ENCODE assay signal across 21 mouse cellular contexts in genomic region chr15:91566784-91567183, GRCm38 (mm10). TPM values are rescaled to one million over a fixed set of nuclear protein-coding genes. Genes with fewer than 3 reads are reported as not detected.
"Had no signal": no experiment of that assay in that cellular context is flagged by ENCODE, and none has a peak within 500 bp of the region (broad histone marks: within the 10 kb centered on the region; RNA-seq: fewer than 3 reads in every experiment).

No protein-coding gene starts in this region.

- H3K9me3 ChIP-seq: kidney, embryonic 15.5 days; limb, embryonic 10.5 days; limb, embryonic 13.5 days; liver, embryonic 12.5 days; liver, embryonic 15.5 days; lung, embryonic 15.5 days; stomach, embryonic 15.5 days had no signal

- H3K36me3 ChIP-seq: kidney, embryonic 15.5 days; limb, embryonic 10.5 days; limb, embryonic 13.5 days; liver, embryonic 12.5 days; liver, embryonic 15.5 days; lung, embryonic 15.5 days; stomach, embryonic 15.5 days had no signal

- H3K27ac ChIP-seq: kidney, embryonic 15.5 days; limb, embryonic 10.5 days; limb, embryonic 13.5 days; liver, embryonic 12.5 days; liver, embryonic 15.5 days; lung, embryonic 15.5 days; stomach, embryonic 15.5 days had no signal

- H3K9ac ChIP-seq: kidney, embryonic 15.5 days; limb, embryonic 13.5 days; liver, embryonic 12.5 days; liver, embryonic 15.5 days; lung, embryonic 15.5 days; stomach, embryonic 15.5 days had no signal

- H3K4me1 ChIP-seq: liver, embryonic 12.5 days; liver, embryonic 15.5 days; stomach, embryonic 15.5 days had no signal

- H3K4me3 ChIP-seq: kidney, embryonic 15.5 days; limb, embryonic 10.5 days; limb, embryonic 13.5 days; liver, embryonic 12.5 days; liver, embryonic 15.5 days; lung, embryonic 15.5 days; stomach, embryonic 15.5 days had no signal

- DNase-seq: kidney, adult 18-20 months; kidney, postnatal 10 days; liver; lung, adult 18-20 months; lung, postnatal 10 days; lung, postnatal 36 days; midbrain, embryonic 14.5 days; right cerebral cortex, adult 18-20 months; right cerebral cortex, postnatal 14 days; right cerebral cortex, postnatal 4 days; spleen, adult 18-20 months; thymus, postnatal 4 days had no signal

- ATAC-seq: liver, embryonic 12.5 days had no signal

- H3K4me2 ChIP-seq: kidney, embryonic 15.5 days; limb, embryonic 13.5 days; liver, embryonic 12.5 days; liver, embryonic 15.5 days; lung, embryonic 15.5 days; midbrain, embryonic 11.5 days; stomach, embryonic 15.5 days had no signal

RNA-seq across cellular contexts. Expression of gene Slc2a13, which starts 6.3 kb away (rescaled TPM):
- total RNA-seq: megakaryocyte-erythroid progenitor cell, adult 5-6 weeks had no signal
